Mouse (Mus musculus) intestine, embryonic 14.5 days (tissue): Measurements from ENCODE around the gene Iqschfp. TPM values are rescaled to one million over a fixed set of nuclear protein-coding genes. Genes with fewer than 3 reads are reported as not detected.

ENCODE experiments used
- ATAC-seq: fragments of 200-750 bp; cut with Nextera tagmentation; replicated peaks from 2 replicates; pipeline ENCODE4 v1.8.0; 2017; ENCODE audit warnings: low read depth, moderate number of reproducible peaks, moderate TSS enrichment, moderate library complexity; ENCODE audit not compliant: low FRiP score, low TSS enrichment
- DNase-seq: peaks from one replicate; pipeline ENCODE4 v3.0.0-alpha.2; 2018; ENCODE audit warnings: low spot score
- H3K27ac ChIP-seq: fragments of 300-500 bp; sonication (generic); 2 replicates; pipeline ENCODE4 v1.5.1; 2014; ENCODE audit warnings: low read depth, mild to moderate bottlenecking, control low read depth
- H3K27me3 ChIP-seq: fragments of 300-500 bp; sonication (generic); replicated peaks from 2 replicates; pipeline ENCODE4 v1.6.1; 2014; ENCODE audit warnings: low read length, control low read depth; ENCODE audit not compliant: control insufficient read depth, insufficient read depth
- H3K36me3 ChIP-seq: fragments of 300-500 bp; sonication (generic); 2 replicates; pipeline ENCODE4 v1.6.1; 2014; ENCODE audit warnings: low read length, control low read depth; ENCODE audit not compliant: control insufficient read depth, insufficient read depth
- H3K4me1 ChIP-seq: fragments of 300-500 bp; sonication (generic); replicated peaks from 2 replicates; pipeline ENCODE4 v1.6.1; 2014; ENCODE audit warnings: low read length, control low read depth, mixed read lengths; ENCODE audit not compliant: control insufficient read depth, insufficient read depth
- H3K4me2 ChIP-seq: fragments of 300-500 bp; sonication (generic); 2 replicates; pipeline ENCODE4 v1.6.1; 2014; ENCODE audit warnings: low read length
- H3K4me3 ChIP-seq: fragments of 300-500 bp; sonication (generic); 2 replicates; pipeline ENCODE4 v1.5.1; 2014; ENCODE audit warnings: low read depth, low read length, control low read depth, mixed read lengths
- H3K9ac ChIP-seq: fragments of 300-500 bp; sonication (generic); 2 replicates; pipeline ENCODE4 v1.6.1; 2014; ENCODE audit warnings: mild to moderate bottlenecking, low read length
- H3K9me3 ChIP-seq: fragments of 300-500 bp; sonication (generic); 2 replicates; pipeline ENCODE4 v1.6.1; 2016; ENCODE audit warnings: low read length, control low read depth; ENCODE audit not compliant: control insufficient read depth
- WGBS: fragments of 180-500 bp; shearing (Covaris S2); extraction: QIAGEN DNeasy Blood & Tissue Kit; methylation state at CpG from one replicate; pipeline ENCODE4 v1.1.7; 2014; 5-methylcytosine and 5-hydroxymethylcytosine counted together
- polyA plus RNA-seq: library from polyadenylated mRNA; unstranded; fragments of >200 nt; fragmentation: Nextera tagmentation; extraction: Ambion mirVana; gene quantifications from 2 replicates; pipeline ENCODE4 v1.2.1, GENCODE M21; 2014

Iqschfp gene
- polyA plus RNA-seq, 1 experiment from 2014 or later = not detected

GRCm38 (mm10) chr3:68604467-68604866 lies 712.4 kb downstream of the Iqschfp start:
- Histone ChIP-seq H3K9ac (no peak overlapping the region), H3K9me3 (no peaks in the 10 kb centered on the region), H3K4me1 (no peaks in the 10 kb centered on the region), H3K4me2 (no peak overlapping the region), H3K27me3 (no peaks in the 10 kb centered on the region), H3K27ac (no peak overlapping the region), H3K36me3 (no peaks in the 10 kb centered on the region; the same call in 1 of the 2 replicates), H3K4me3 (no peak overlapping the region)
- ATAC-seq (no peak), DNase-seq (no peak)
- WGBS = 73% methylated on average over 10 of the region's 10 CpGs

- no peak overlapping the region for H3K4me3 ChIP-seq
- no peak for ATAC-seq
Observed at GRCm38 (mm10) chr3:68604962-68605361, 712.9 kb downstream of the Iqschfp start.

DNA sequence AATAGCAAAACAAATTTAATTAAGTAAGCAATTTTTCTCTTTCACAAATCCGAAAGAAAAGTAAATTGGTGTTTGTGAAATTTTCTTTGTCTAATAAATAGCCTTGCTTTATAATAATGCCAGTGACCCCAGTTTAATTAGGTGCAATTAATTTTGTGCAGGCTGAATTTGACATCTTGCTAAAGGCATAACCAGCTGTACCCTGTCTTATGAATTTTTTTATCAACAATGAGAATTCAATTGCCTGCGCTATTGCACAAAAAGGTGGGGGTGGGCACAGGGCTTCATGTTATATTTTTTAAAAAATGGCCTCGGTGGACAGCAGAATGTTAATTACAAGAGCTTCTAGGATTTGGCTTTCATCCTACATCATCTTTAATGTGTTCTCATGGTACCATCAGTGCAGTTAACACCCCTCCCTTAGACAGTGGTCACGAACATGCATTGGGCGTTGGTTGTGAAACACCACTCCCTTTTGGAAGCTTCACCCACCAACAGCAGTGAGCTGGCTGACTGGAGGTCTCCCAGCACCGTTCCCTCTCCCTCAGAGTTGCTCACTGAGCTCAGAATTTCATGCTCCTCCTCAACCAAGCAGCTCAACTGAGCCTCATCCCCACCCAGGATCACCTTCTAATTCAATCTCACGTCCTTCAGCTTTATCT lies 714.0 kb downstream of the Iqschfp start:
- WGBS = 77% methylated on average over 7 of the region's 7 CpGs

More at GRCm38 (mm10) chr3:68604962-68605361, 712.9 kb downstream of the Iqschfp start:
- Histone ChIP-seq H3K9ac (no peak overlapping the region), H3K27me3 (no peaks in the 10 kb centered on the region), H3K4me1 (0 out of 2 replicates have a peak, but pooled peaks cover 1% of the 10 kb centered on the region), H3K4me2 (no peak overlapping the region), H3K9me3 (no peaks in the 10 kb centered on the region), H3K27ac (no peak overlapping the region), H3K36me3 (no peaks in the 10 kb centered on the region; the same call in 1 of the 2 replicates)
- WGBS = 85% methylated on average over 10 of the region's 10 CpGs
- no peak for DNase-seq

GRCm38 (mm10) chr3:68606730-68607129 lies 714.7 kb downstream of the Iqschfp start:
- no peaks in the 10 kb centered on the region; the same call in 1 of the 2 replicates for H3K36me3 ChIP-seq

More for the DNA sequence above, 714.0 kb downstream of the Iqschfp start:
- Histone ChIP-seq H3K4me2 (no peak overlapping the region), H3K27ac (no peak overlapping the region), H3K9ac (no peak overlapping the region), H3K4me1 (0 out of 2 replicates have a peak, but pooled peaks cover 8% of the 10 kb centered on the region), H3K27me3 (no peaks in the 10 kb centered on the region), H3K9me3 (no peaks in the 10 kb centered on the region), H3K36me3 (no peaks in the 10 kb centered on the region; the same call in 1 of the 2 replicates), H3K4me3 (no peak overlapping the region)
- ATAC-seq (no peak), DNase-seq (no peak)

GRCm38 (mm10) chr3:68607336-68607735 lies 715.3 kb downstream of the Iqschfp start:
- no peak overlapping the region for H3K9ac ChIP-seq
- no peaks in the 10 kb centered on the region for H3K27me3 ChIP-seq
- ATAC-seq (no peak), DNase-seq (no peak)
- 91% methylated on average over 8 of the region's 8 CpGs for WGBS
- no peak overlapping the region for H3K27ac ChIP-seq
- H3K4me1 ChIP-seq = 0 out of 2 replicates have a peak, but pooled peaks cover 8% of the 10 kb centered on the region
- H3K36me3 ChIP-seq = no peaks in the 10 kb centered on the region; the same call in 1 of the 2 replicates
- no peak overlapping the region for H3K4me2 ChIP-seq
- H3K9me3 ChIP-seq = no peaks in the 10 kb centered on the region
- H3K4me3 ChIP-seq = no peak overlapping the region

More at GRCm38 (mm10) chr3:68606730-68607129, 714.7 kb downstream of the Iqschfp start:
- H3K27ac ChIP-seq = no peak overlapping the region
- DNase-seq (no peak), ATAC-seq (no peak)
- no peak overlapping the region for H3K9ac ChIP-seq
- H3K4me2 ChIP-seq = no peak overlapping the region
- WGBS = 92% methylated on average over 8 of the region's 8 CpGs
- no peaks in the 10 kb centered on the region for H3K9me3 ChIP-seq
- no peak overlapping the region for H3K4me3 ChIP-seq
- H3K27me3 ChIP-seq = no peaks in the 10 kb centered on the region
- H3K4me1 ChIP-seq = 0 out of 2 replicates have a peak, but pooled peaks cover 8% of the 10 kb centered on the region

GRCm38 (mm10) chr3:68608848-68609497 lies 716.9 kb downstream of the Iqschfp start:
- H3K9me3 ChIP-seq = no peaks in the 10 kb centered on the region
- ATAC-seq = no peak
- no peak overlapping the region for H3K9ac ChIP-seq
- no peak for DNase-seq
- no peaks in the 10 kb centered on the region; the same call in 1 of the 2 replicates for H3K36me3 ChIP-seq
- no peak overlapping the region for H3K4me2 ChIP-seq
- H3K4me1 ChIP-seq = 0 out of 2 replicates have a peak, but pooled peaks cover 8% of the 10 kb centered on the region
- no peak overlapping the region for H3K4me3 ChIP-seq
- WGBS = 78% methylated on average over 19 of the region's 19 CpGs
- no peak overlapping the region for H3K27ac ChIP-seq
- no peaks in the 10 kb centered on the region for H3K27me3 ChIP-seq

DNA sequence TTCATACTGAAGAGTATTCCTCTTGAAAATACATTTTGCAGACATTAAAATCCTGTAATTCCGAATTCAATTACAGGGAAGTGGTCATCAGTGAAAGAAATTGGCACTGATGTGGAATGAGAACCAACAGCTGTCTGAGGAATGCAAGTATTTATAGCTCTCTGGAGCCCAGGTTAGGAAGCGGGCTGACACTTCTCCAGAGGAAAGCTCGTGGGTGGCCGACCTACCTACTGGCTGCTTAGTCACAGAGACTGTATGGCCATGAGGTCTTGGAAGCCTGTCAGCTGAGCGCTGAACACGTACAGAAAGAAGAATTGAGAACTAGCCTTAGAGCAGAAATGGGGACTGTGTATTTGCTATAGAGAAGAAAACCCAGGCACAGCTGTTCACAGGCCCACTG lies 718.0 kb downstream of the Iqschfp start:
- Histone ChIP-seq H3K36me3 (no peaks in the 10 kb centered on the region; the same call in 1 of the 2 replicates), H3K4me1 (0 out of 2 replicates have a peak, but pooled peaks cover 8% of the 10 kb centered on the region), H3K27ac (no peak overlapping the region), H3K27me3 (no peaks in the 10 kb centered on the region), H3K4me2 (no peak overlapping the region), H3K9me3 (no peaks in the 10 kb centered on the region), H3K9ac (no peak overlapping the region), H3K4me3 (no peak overlapping the region)
- 42% methylated on average over 6 of the region's 6 CpGs for WGBS
- DNase-seq = no peak
- ATAC-seq = no peak

- Histone ChIP-seq H3K4me1 (0 out of 2 replicates have a peak, but pooled peaks cover 8% of the 10 kb centered on the region), H3K27me3 (no peaks in the 10 kb centered on the region), H3K27ac (no peak overlapping the region), H3K4me3 (no peak overlapping the region), H3K9ac (no peak overlapping the region), H3K9me3 (no peaks in the 10 kb centered on the region), H3K4me2 (no peak overlapping the region), H3K36me3 (no peaks in the 10 kb centered on the region; the same call in 1 of the 2 replicates)
- DNase-seq (no peak), ATAC-seq (no peak)
- WGBS = 84% methylated on average over 11 of the region's 11 CpGs
Observed at GRCm38 (mm10) chr3:68610598-68611261, 718.7 kb downstream of the Iqschfp start.
